Mouse (Mus musculus) spleen, postnatal 36 days (tissue): ENCODE measurements around the gene Gm17387.

Experiments used
- DNase-seq, 2 experiments: peaks; one replicate each; pipeline ENCODE4 v3.0.0; 2022; ENCODE audit warnings: low spot score in 2 of 2, mixed read lengths in 1 of 2

The Gm17387 gene

GRCm38 (mm10) chr7:141072017-141072745 is 43.2 kb downstream of the Gm17387 start:
- DNase-seq: peak; percentile 50 to 52

- no peak for DNase-seq
Observed at GRCm38 (mm10) chr7:141073782-141074181, 44.9 kb downstream of the Gm17387 start.

GRCm38 (mm10) chr7:141077841-141078240 is 48.9 kb downstream of the Gm17387 start, which contains the start of gene Pkp3:
TSS of gene Pkp3 (plus strand) at chr7:141078218.
- no peak for DNase-seq

DNA sequence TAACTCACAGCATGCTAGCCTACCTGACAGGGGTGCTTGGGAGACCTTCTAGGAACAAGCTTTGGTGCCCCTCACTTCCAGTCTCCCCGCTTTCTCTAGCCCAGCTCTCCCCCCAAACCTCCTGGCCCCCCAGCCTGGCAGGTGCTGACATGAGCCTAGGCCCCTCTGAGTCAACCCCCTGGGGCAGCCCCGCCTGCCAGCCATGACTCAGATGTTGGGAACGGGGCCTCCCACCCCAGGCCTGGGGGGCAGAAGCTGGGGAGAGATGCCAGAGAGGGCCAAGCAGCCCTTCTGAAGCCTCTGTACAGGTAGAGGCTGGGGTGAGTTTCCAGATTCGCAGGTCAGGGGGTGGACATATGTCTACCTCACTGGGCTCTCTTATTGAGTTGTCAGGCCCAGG is 49.9 kb downstream of the Gm17387 start:
- DNase-seq: no peak
